Mouse (Mus musculus) heart, embryonic 16.5 days (tissue): ENCODE measurements around the gene Olfml1. TPM values are rescaled to one million over a fixed set of nuclear protein-coding genes. Genes with fewer than 3 reads are reported as not detected.
A peak's percentile ranks its signal among the peaks of the same experiment; 100 is the strongest.

Experiments used
- ATAC-seq: fragments of 200-750 bp; cut with Nextera tagmentation; replicated peaks from 2 replicates; pipeline ENCODE4 v1.8.0; 2017; ENCODE audit warnings: moderate number of reproducible peaks; ENCODE audit not compliant: insufficient read depth, low FRiP score; ENCODE audit errors: extremely low read depth
- H3K27ac ChIP-seq: fragments of 300-500 bp; sonication (generic); 2 replicates; pipeline ENCODE4 v1.5.1; 2014; ENCODE audit warnings: mild to moderate bottlenecking, low read length, control low read depth, moderate library complexity
- H3K27me3 ChIP-seq: fragments of 300-500 bp; sonication (generic); 2 replicates; pipeline ENCODE4 v1.6.1; 2014; ENCODE audit warnings: low read length, mixed read lengths; ENCODE audit not compliant: control insufficient read depth, insufficient read depth
- H3K36me3 ChIP-seq: fragments of 300-500 bp; sonication (generic); 2 replicates; pipeline ENCODE4 v1.6.1; 2014; ENCODE audit not compliant: control insufficient read depth, insufficient read depth
- H3K4me1 ChIP-seq: fragments of 300-500 bp; sonication (generic); 2 replicates; pipeline ENCODE4 v1.6.1; 2014; ENCODE audit warnings: low read length, mixed read lengths; ENCODE audit not compliant: control insufficient read depth, insufficient read depth
- H3K4me2 ChIP-seq: fragments of 300-500 bp; sonication (generic); 2 replicates; pipeline ENCODE4 v1.6.1; 2014; ENCODE audit warnings: low read depth, mild to moderate bottlenecking, control low read depth, low read length
- H3K4me3 ChIP-seq: fragments of 300-500 bp; sonication (generic); 2 replicates; pipeline ENCODE4 v1.5.1; 2014; ENCODE audit warnings: mild to moderate bottlenecking, control low read depth, low read length
- H3K9ac ChIP-seq: fragments of 300-500 bp; sonication (generic); 2 replicates; pipeline ENCODE4 v1.6.1; 2014; ENCODE audit warnings: low read length, control low read depth
- H3K9me3 ChIP-seq: fragments of 300-500 bp; sonication (generic); replicated peaks from 2 replicates; pipeline ENCODE4 v1.6.1; 2016; ENCODE audit warnings: low read length; ENCODE audit not compliant: control insufficient read depth
- WGBS: fragments of 180-500 bp; shearing (Covaris S2); extraction: QIAGEN DNeasy Blood & Tissue Kit; methylation state at CpG from one replicate; pipeline ENCODE4 v1.1.7; 2014; 5-methylcytosine and 5-hydroxymethylcytosine counted together
- polyA plus RNA-seq: library from polyadenylated mRNA; unstranded; fragments of >200 nt; fragmentation: Nextera tagmentation; extraction: Ambion mirVana; gene quantifications from 2 replicates; pipeline ENCODE4 v1.2.1, GENCODE M21; 2015

The Olfml1 gene
- polyA plus RNA-seq, 1 experiment from 2014 or later, result 6.6 TPM

GRCm38 (mm10) chr7:107545011-107545410 lies 22.2 kb upstream of the Olfml1 start:
- Histone ChIP-seq H3K4me1 (no peaks in the 10 kb centered on the region), H3K27me3 (no peaks in the 10 kb centered on the region), H3K4me2 (no peak overlapping the region), H3K9me3 (no peaks in the 10 kb centered on the region), H3K36me3 (no peaks in the 10 kb centered on the region), H3K9ac (no peak overlapping the region), H3K4me3 (no peak overlapping the region), H3K27ac (no peak overlapping the region)
- ATAC-seq, result no peak
- 64% methylated on average over 1 of the region's 1 CpGs for WGBS

GRCm38 (mm10) chr7:107547872-107548271 lies 19.4 kb upstream of the Olfml1 start:
- WGBS, result 78% methylated on average over 3 of the region's 3 CpGs
- Histone ChIP-seq H3K4me1 (no peaks in the 10 kb centered on the region), H3K9me3 (no peaks in the 10 kb centered on the region)

GRCm38 (mm10) chr7:107553461-107553860 lies 13.8 kb upstream of the Olfml1 start:
- no peaks in the 10 kb centered on the region for H3K36me3 ChIP-seq
- H3K27me3 ChIP-seq, result no peaks in the 10 kb centered on the region
- H3K9me3 ChIP-seq, result no peaks in the 10 kb centered on the region
- H3K27ac ChIP-seq, result no peak overlapping the region
- H3K4me2 ChIP-seq, result no peak overlapping the region
- no peaks in the 10 kb centered on the region for H3K4me1 ChIP-seq
- no peak overlapping the region for H3K9ac ChIP-seq
- no peak overlapping the region for H3K4me3 ChIP-seq
- no peak for ATAC-seq
- 73% methylated on average over 1 of the region's 1 CpGs for WGBS

More at GRCm38 (mm10) chr7:107547872-107548271, 19.4 kb upstream of the Olfml1 start:
- Histone ChIP-seq H3K27me3 (no peaks in the 10 kb centered on the region), H3K36me3 (no peaks in the 10 kb centered on the region), H3K9ac (no peak overlapping the region), H3K4me3 (no peak overlapping the region), H3K27ac (no peak overlapping the region), H3K4me2 (no peak overlapping the region)
- no peak for ATAC-seq

GRCm38 (mm10) chr7:107555906-107556305 lies 11.3 kb upstream of the Olfml1 start:
- H3K27ac ChIP-seq, result no peak overlapping the region
- WGBS, result 79% methylated on average over 3 of the region's 3 CpGs
- H3K9ac ChIP-seq, result no peak overlapping the region
- H3K27me3 ChIP-seq, result no peaks in the 10 kb centered on the region
- no peaks in the 10 kb centered on the region for H3K4me1 ChIP-seq
- no peak overlapping the region for H3K4me2 ChIP-seq
- H3K4me3 ChIP-seq, result no peak overlapping the region
- no peaks in the 10 kb centered on the region for H3K9me3 ChIP-seq
- no peaks in the 10 kb centered on the region for H3K36me3 ChIP-seq
- ATAC-seq, result no peak

- no peak for ATAC-seq
- no peaks in the 10 kb centered on the region for H3K9me3 ChIP-seq
- no peaks in the 10 kb centered on the region for H3K4me1 ChIP-seq
- WGBS, result 70% methylated on average over 2 of the region's 2 CpGs
- H3K27me3 ChIP-seq, result no peaks in the 10 kb centered on the region
- H3K4me3 ChIP-seq, result no peak overlapping the region
- no peak overlapping the region for H3K9ac ChIP-seq
- H3K4me2 ChIP-seq, result no peak overlapping the region
- no peaks in the 10 kb centered on the region for H3K36me3 ChIP-seq
- H3K27ac ChIP-seq, result no peak overlapping the region
Observed at GRCm38 (mm10) chr7:107560675-107561074, 6.6 kb upstream of the Olfml1 start.

GRCm38 (mm10) chr7:107561584-107561983 lies 5.7 kb upstream of the Olfml1 start:
- Histone ChIP-seq H3K4me1 (no peaks in the 10 kb centered on the region), H3K36me3 (no peaks in the 10 kb centered on the region), H3K27ac (no peak overlapping the region), H3K27me3 (no peaks in the 10 kb centered on the region), H3K4me3 (no peak overlapping the region), H3K9me3 (no peaks in the 10 kb centered on the region), H3K9ac (no peak overlapping the region), H3K4me2 (no peak overlapping the region)
- WGBS, result 57% methylated on average over 3 of the region's 3 CpGs
- no peak for ATAC-seq

- WGBS, result 55% methylated on average over 2 of the region's 2 CpGs
- Histone ChIP-seq H3K9ac (no peak overlapping the region), H3K9me3 (no peaks in the 10 kb centered on the region), H3K36me3 (no peaks in the 10 kb centered on the region), H3K4me2 (no peak overlapping the region), H3K27ac (no peak overlapping the region), H3K27me3 (no peaks in the 10 kb centered on the region), H3K4me1 (no peaks in the 10 kb centered on the region), H3K4me3 (no peak overlapping the region)
- no peak for ATAC-seq
Observed at GRCm38 (mm10) chr7:107563727-107564126, 3.5 kb upstream of the Olfml1 start.

- no peak for ATAC-seq
- H3K27me3 ChIP-seq, result no peaks in the 10 kb centered on the region
- peak overlapping the region; percentile 36 for H3K4me3 ChIP-seq
- no peaks in the 10 kb centered on the region for H3K36me3 ChIP-seq
- peak overlapping the region; percentile 29 for H3K4me2 ChIP-seq
- H3K4me1 ChIP-seq, result no peaks in the 10 kb centered on the region
- 61% methylated on average over 5 of the region's 5 CpGs for WGBS
- H3K27ac ChIP-seq, result peak overlapping the region; percentile 64
- H3K9ac ChIP-seq, result no peak overlapping the region
- 0 out of 2 replicates have a peak, but pooled peaks cover 3% of the 10 kb centered on the region for H3K9me3 ChIP-seq
Observed at GRCm38 (mm10) chr7:107567674-107568073, 428 bp downstream of the Olfml1 start.

GRCm38 (mm10) chr7:107568971-107569370 lies 1.7 kb downstream of the Olfml1 start:
- Histone ChIP-seq H3K27ac (no peak overlapping the region), H3K36me3 (no peaks in the 10 kb centered on the region), H3K4me2 (peak overlapping the region; percentile 42), H3K9ac (no peak overlapping the region), H3K27me3 (no peaks in the 10 kb centered on the region), H3K4me1 (no peaks in the 10 kb centered on the region), H3K4me3 (peak overlapping the region; percentile 23), H3K9me3 (0 out of 2 replicates have a peak, but pooled peaks cover 3% of the 10 kb centered on the region)
- ATAC-seq, result no peak
- WGBS, result 46% methylated on average over 4 of the region's 4 CpGs
